Comparison of ENCODE assay signal across 8 mouse cellular contexts in the genomic region with DNA sequence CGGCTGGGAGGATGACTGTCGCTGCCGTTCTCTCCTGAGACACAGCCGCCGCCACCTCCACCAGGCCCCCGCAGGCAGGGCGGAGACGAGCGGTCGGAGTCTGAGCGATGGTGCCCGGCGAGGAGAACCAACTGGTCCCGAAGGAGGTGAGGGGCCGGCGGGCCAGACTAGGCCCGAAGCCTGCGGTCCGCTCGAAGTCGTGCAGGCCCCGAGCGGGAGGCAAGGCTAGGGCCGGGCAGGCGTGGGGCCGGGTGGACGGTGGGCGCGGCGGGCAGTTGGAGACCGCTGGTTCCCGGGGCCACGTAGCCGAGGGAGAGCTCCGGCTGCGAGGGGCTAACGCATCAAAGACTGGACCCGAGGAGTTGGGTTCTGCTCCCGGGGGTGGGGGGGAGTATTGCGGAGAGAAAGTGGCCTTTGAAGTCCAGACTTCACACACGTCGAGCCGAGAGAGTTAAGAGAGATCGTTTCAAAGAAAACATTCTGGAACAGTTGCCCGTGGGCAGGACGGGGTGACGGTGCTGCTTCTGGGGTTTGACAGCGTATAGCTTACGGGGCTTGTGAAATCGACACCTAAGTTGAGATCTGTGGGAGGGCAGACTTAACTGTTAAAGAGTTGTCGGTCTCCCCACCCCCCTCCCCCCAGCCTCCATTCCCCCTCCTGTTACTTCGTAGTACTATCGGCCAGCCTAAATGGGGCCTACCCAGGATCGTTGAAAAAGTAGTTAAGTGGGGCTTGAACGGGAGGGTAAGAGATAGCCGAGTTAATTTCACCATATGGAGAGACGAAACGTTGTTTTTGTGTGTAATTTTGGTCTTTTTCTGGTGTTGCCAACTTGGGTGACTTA. TPM values are rescaled to one million over a fixed set of nuclear protein-coding genes. Genes with fewer than 3 reads are reported as not detected.
DNase-seq lines count a peak whose midpoint lies in the region; ATAC-seq lines count a peak whose summit lies in the region.

No protein-coding gene starts in this region.

- peak overlapping the region; percentile 75 for H3K4me2 ChIP-seq in limb, embryonic 15.5 days

- peak overlapping the region; percentile 99 for H3K4me3 ChIP-seq in heart, embryonic 10.5 days
- H3K4me3 ChIP-seq in limb, embryonic 15.5 days, result peak overlapping the region; percentile 93

- no peaks in the 10 kb centered on the region for H3K36me3 ChIP-seq in heart, embryonic 10.5 days
- 0 out of 2 replicates have a peak, but pooled peaks cover 3% of the 10 kb centered on the region for H3K36me3 ChIP-seq in limb, embryonic 15.5 days

- peak overlapping the region; percentile 99 for H3K9ac ChIP-seq in limb, embryonic 15.5 days

- intact Hi-C loops in heart, postnatal 14 days (cut with DNase I), result no loop called here

- no peaks in the 10 kb centered on the region for H3K27me3 ChIP-seq in heart, embryonic 10.5 days (ENCODE audit: insufficient read depth, poor library complexity, severe bottlenecking)
- H3K27me3 ChIP-seq in limb, embryonic 15.5 days, result no peaks in the 10 kb centered on the region

- peak overlapping the region; percentile 100 for H3K27ac ChIP-seq in heart, embryonic 10.5 days
- H3K27ac ChIP-seq in limb, embryonic 15.5 days, result peak overlapping the region; percentile 99

- no peaks in the 10 kb centered on the region for H3K9me3 ChIP-seq in heart, embryonic 10.5 days
- H3K9me3 ChIP-seq in limb, embryonic 15.5 days, result no peaks in the 10 kb centered on the region

- peak; percentile 88 for DNase-seq in heart, embryonic 10.5 days (ENCODE audit: low spot score)
- no peak for DNase-seq in heart, postnatal 14 days
- DNase-seq in CD4-positive, CD25-positive, alpha-beta regulatory T cell, adult 2 months (ENCODE audit: low read depth, low spot score), result peak; percentile 67
- peak; percentile 28 for DNase-seq in brain, embryonic 18.5 days (ENCODE audit: low read depth, low spot score)
- peak; percentile 43 to 59 for DNase-seq in natural killer cell, adult 2 months (ENCODE audit: low spot score in 2 of 2)
- DNase-seq in left cerebral cortex, adult 11 months (ENCODE audit: low spot score), result no peak

- H3K4me1 ChIP-seq in heart, embryonic 10.5 days, result peaks cover 42% of the 10 kb centered on the region
- peaks cover 26% of the 10 kb centered on the region for H3K4me1 ChIP-seq in limb, embryonic 15.5 days

- peak; percentile 64 for ATAC-seq in granulocyte monocyte progenitor cell, adult 5-6 weeks (replicated peaks; ENCODE audit: poor library complexity, severe bottlenecking)
- ATAC-seq in limb, embryonic 15.5 days (ENCODE audit: insufficient number of reproducible peaks, low FRiP score, low TSS enrichment, low read depth), result peak; percentile 78

- WGBS in heart, embryonic 10.5 days, result under 1% methylated on average over 58 of the region's 58 CpGs
- under 1% methylated on average over 58 of the region's 58 CpGs for WGBS in limb, embryonic 15.5 days

RNA-seq across cellular contexts. Expression of a gene that starts 0.5 kb away (rescaled TPM):
- 69.9 and 79.4 TPM in 2 replicates for polyA plus RNA-seq in heart, embryonic 10.5 days (2016; fragmentation: Nextera tagmentation; extraction: Ambion mirVana)
- total RNA-seq in heart, postnatal 14 days (2021), result 10 to 100 TPM; 65.8 to 66.1 TPM
- 49.8 and 52.5 TPM in 2 replicates for total RNA-seq in granulocyte monocyte progenitor cell, adult 5-6 weeks (2014; fragmentation: Nextera tagmentation)
- total RNA-seq in granulocyte monocyte progenitor cell, adult 5-6 weeks (2017), result 125 and 135 TPM in 2 replicates
- polyA plus RNA-seq in limb, embryonic 15.5 days (2015; fragmentation: Nextera tagmentation; extraction: Ambion mirVana), result 65.1 and 66.5 TPM in 2 replicates

Comparison
In these comparisons a context has a peak if more than half of its experiments do, and no peak if none do; other contexts are left out.
1. DNase-seq: peak in heart, embryonic 10.5 days (single experiment), CD4-positive, CD25-positive, alpha-beta regulatory T cell, adult 2 months (single experiment), brain, embryonic 18.5 days (single experiment) and natural killer cell, adult 2 months (2 of 2); none in heart, postnatal 14 days (0 of 2) and left cerebral cortex, adult 11 months (single experiment).